Mouse (Mus musculus) limb, embryonic 14.5 days (tissue): ENCODE data around the gene Prkn. TPM values are rescaled to one million over a fixed set of nuclear protein-coding genes. Genes with fewer than 3 reads are reported as not detected.

Source experiments
- ATAC-seq: fragments of 200-750 bp; cut with Nextera tagmentation; 2 replicates; pipeline ENCODE4 v1.8.0; 2017; ENCODE audit warnings: low read depth, moderate number of reproducible peaks, moderate TSS enrichment; ENCODE audit not compliant: low FRiP score
- DNase-seq: peaks from one replicate; pipeline ENCODE4 v3.0.0-alpha.2; 2015; ENCODE audit warnings: low spot score
- H3K27ac ChIP-seq: fragments of 300-500 bp; sonication (generic); replicated peaks from 2 replicates; pipeline ENCODE4 v1.5.1; 2014; ENCODE audit warnings: low read depth, mild to moderate bottlenecking, low read length, moderate library complexity, mixed read lengths
- H3K27me3 ChIP-seq: fragments of 300-500 bp; sonication (generic); 2 replicates; pipeline ENCODE4 v1.6.1; 2014; ENCODE audit warnings: low read length, mixed read lengths; ENCODE audit not compliant: control insufficient read depth, insufficient read depth
- H3K36me3 ChIP-seq: fragments of 300-500 bp; sonication (generic); 2 replicates; pipeline ENCODE4 v1.6.1; 2014; ENCODE audit warnings: mild to moderate bottlenecking, low read length, moderate library complexity, mixed read lengths; ENCODE audit not compliant: control insufficient read depth, insufficient read depth
- H3K4me1 ChIP-seq: fragments of 300-500 bp; sonication (generic); 2 replicates; pipeline ENCODE4 v1.6.1; 2014; ENCODE audit warnings: antibody characterized with exemption, low read length, mixed read lengths; ENCODE audit not compliant: control insufficient read depth, insufficient read depth
- H3K4me2 ChIP-seq: fragments of 300-500 bp; sonication (generic); replicated peaks from 2 replicates; pipeline ENCODE4 v1.6.1; 2014; ENCODE audit warnings: low read depth, mild to moderate bottlenecking, low read length, moderate library complexity; ENCODE audit not compliant: severe bottlenecking
- H3K4me3 ChIP-seq: fragments of 300-500 bp; sonication (generic); replicated peaks from 2 replicates; pipeline ENCODE4 v1.5.1; 2014; ENCODE audit warnings: low read length
- H3K9ac ChIP-seq: fragments of 300-500 bp; sonication (generic); 2 replicates; pipeline ENCODE4 v1.6.1; 2014; ENCODE audit warnings: mild to moderate bottlenecking, low read depth, low read length, moderate library complexity; ENCODE audit not compliant: severe bottlenecking
- H3K9me3 ChIP-seq: fragments of 300-500 bp; sonication (generic); 2 replicates; pipeline ENCODE4 v1.6.1; 2016; ENCODE audit warnings: low read length; ENCODE audit not compliant: control insufficient read depth
- POLR2A ChIP-seq: fragments of 200-500 bp; IDR thresholded peaks from 2 replicates; pipeline ENCODE4 v1.8.0; 2012; ENCODE audit warnings: inconsistent platforms, mild to moderate bottlenecking, moderate library complexity, borderline replicate concordance; ENCODE audit not compliant: insufficient read depth, insufficient read length; ENCODE audit errors: extremely low read depth
- WGBS: fragments of 180-500 bp; shearing (Covaris S2); extraction: QIAGEN DNeasy Blood & Tissue Kit; methylation state at CpG from one replicate; pipeline ENCODE4 v1.1.7; 2014; 5-methylcytosine and 5-hydroxymethylcytosine counted together
- polyA plus RNA-seq, 2 experiments: library from polyadenylated mRNA; depleted of rRNA in 1 of 2; stranded (reverse) in 1 of 2; unstranded in 1 of 2; fragments of >200 nt; fragmentation: Nextera tagmentation in 1 of 2; extraction: Ambion mirVana in 1 of 2; gene quantifications; 2 replicates each; pipeline versions ENCODE4 v1.2.1 to v1.2.3; 2012 to 2014

The Prkn gene
- polyA plus RNA-seq, 2 experiments: 2.3 to 2.7 TPM

GRCm38 (mm10) chr17:12030556-12031160, 1190.5 kb downstream of the Prkn start:
- no peak overlapping the region for H3K9ac ChIP-seq
- DNase-seq: no peak
- no peaks in the 10 kb centered on the region for H3K27me3 ChIP-seq
- 9% methylated on average over 10 of the region's 11 CpGs for WGBS
- H3K9me3 ChIP-seq: no peaks in the 10 kb centered on the region
- no peak for TF ChIP-seq POLR2A
- ATAC-seq: no peak
- no peak overlapping the region for H3K4me3 ChIP-seq
- no peak overlapping the region for H3K27ac ChIP-seq
- no peaks in the 10 kb centered on the region for H3K36me3 ChIP-seq
- peak overlapping the region; percentile 24 for H3K4me2 ChIP-seq
- H3K4me1 ChIP-seq: peaks cover 13% of the 10 kb centered on the region

GRCm38 (mm10) chr17:12031203-12031942, 1191.2 kb downstream of the Prkn start:
- Histone ChIP-seq H3K4me1 (peaks cover 13% of the 10 kb centered on the region), H3K36me3 (no peaks in the 10 kb centered on the region), H3K27ac (no peak overlapping the region), H3K9ac (no peak overlapping the region), H3K4me3 (no peak overlapping the region), H3K9me3 (no peaks in the 10 kb centered on the region), H3K27me3 (no peaks in the 10 kb centered on the region), H3K4me2 (0 out of 2 replicates have a peak overlapping the region, but pooled peaks have one; percentile 10)
- peak; percentile 56 for DNase-seq
- TF ChIP-seq POLR2A: no peak
- 0 out of 2 replicates have a peak, but pooled peaks have one; percentile 23 for ATAC-seq
- WGBS: 2% methylated on average over 9 of the region's 10 CpGs

GRCm38 (mm10) chr17:12032014-12032791, 1192.0 kb downstream of the Prkn start:
- no peaks in the 10 kb centered on the region for H3K27me3 ChIP-seq
- TF ChIP-seq POLR2A: no peak
- peaks cover 13% of the 10 kb centered on the region for H3K4me1 ChIP-seq
- no peak overlapping the region for H3K9ac ChIP-seq
- H3K9me3 ChIP-seq: no peaks in the 10 kb centered on the region
- no peak overlapping the region for H3K4me3 ChIP-seq
- H3K36me3 ChIP-seq: no peaks in the 10 kb centered on the region
- DNase-seq (no peak), ATAC-seq (no peak)
- no peak overlapping the region for H3K4me2 ChIP-seq
- WGBS: 71% methylated on average over 10 of the region's 10 CpGs
- H3K27ac ChIP-seq: no peak overlapping the region

GRCm38 (mm10) chr17:12035386-12035785, 1195.2 kb downstream of the Prkn start:
- Histone ChIP-seq H3K9ac (no peak overlapping the region), H3K9me3 (no peaks in the 10 kb centered on the region), H3K27me3 (no peaks in the 10 kb centered on the region), H3K36me3 (no peaks in the 10 kb centered on the region), H3K4me1 (peaks cover 5% of the 10 kb centered on the region), H3K27ac (no peak overlapping the region), H3K4me2 (no peak overlapping the region), H3K4me3 (no peak overlapping the region)
- no peak for ATAC-seq
- no peak for TF ChIP-seq POLR2A
- WGBS: 45% methylated on average over 5 of the region's 5 CpGs
- DNase-seq: no peak

GRCm38 (mm10) chr17:12036205-12036604, 1196.0 kb downstream of the Prkn start:
- H3K4me1 ChIP-seq: no peaks in the 10 kb centered on the region; the same call in 1 of the 2 replicates
- no peaks in the 10 kb centered on the region for H3K27me3 ChIP-seq
- no peak overlapping the region for H3K4me3 ChIP-seq
- no peak for TF ChIP-seq POLR2A
- DNase-seq (peak; percentile 72), ATAC-seq (no peak)
- no peak overlapping the region for H3K4me2 ChIP-seq
- H3K36me3 ChIP-seq: no peaks in the 10 kb centered on the region
- H3K9ac ChIP-seq: no peak overlapping the region
- WGBS: 42% methylated on average over 6 of the region's 6 CpGs
- no peak overlapping the region for H3K27ac ChIP-seq
- no peaks in the 10 kb centered on the region for H3K9me3 ChIP-seq
